Mouse (Mus musculus) ovary, postnatal 14 days (tissue): ENCODE data around the gene Sik3.
A peak's percentile ranks its signal among the peaks of the same experiment; 100 is the strongest.

ENCODE experiments used
- DNase-seq: peaks from one replicate; pipeline ENCODE4 v3.0.0; 2022; ENCODE audit warnings: low spot score

Sik3 gene

DNA sequence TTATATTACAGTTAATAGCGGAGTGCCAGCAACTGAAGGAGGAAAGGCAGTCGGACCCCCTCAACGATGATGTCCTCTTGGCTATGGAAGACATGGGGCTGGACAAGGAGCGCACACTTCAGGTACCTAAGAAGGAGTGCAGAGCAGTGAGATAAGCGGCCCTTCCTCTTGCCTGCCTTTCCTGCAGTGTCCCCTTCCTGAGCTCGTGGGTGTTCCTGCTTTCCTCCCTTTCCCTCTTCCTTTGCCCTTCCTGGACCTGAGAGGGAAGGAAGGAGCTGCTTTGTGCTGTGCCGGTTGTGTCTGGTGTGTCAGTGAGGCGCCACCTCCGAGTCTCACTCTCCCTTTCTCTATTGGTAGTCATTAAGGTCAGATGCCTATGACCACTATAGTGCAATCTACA is 182.2 kb downstream of the Sik3 start:
- no peak for DNase-seq

DNA sequence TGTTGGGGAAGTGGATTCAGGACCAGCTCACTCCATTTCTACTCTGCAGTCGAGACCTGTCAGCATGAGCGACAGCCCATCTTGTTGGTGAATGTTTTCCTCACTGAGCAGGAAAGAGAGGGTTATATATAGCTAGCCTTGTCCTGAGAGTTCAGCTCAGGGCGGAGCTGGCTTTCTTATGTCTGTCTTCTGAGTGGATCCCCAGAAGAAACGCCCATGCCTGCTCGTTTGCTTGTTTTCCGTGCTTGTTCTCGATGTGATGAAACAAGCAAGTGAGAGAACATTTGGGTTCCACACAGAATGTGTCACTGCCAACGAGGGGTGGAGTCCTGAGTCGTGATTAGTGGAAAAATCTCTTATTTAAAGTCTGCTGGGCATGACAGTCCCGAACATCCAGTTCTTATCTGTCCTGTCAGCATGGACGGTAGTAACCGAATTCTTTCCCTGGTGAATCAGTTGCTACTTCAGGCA is 184.1 kb downstream of the Sik3 start:
- DNase-seq = no peak

DNA sequence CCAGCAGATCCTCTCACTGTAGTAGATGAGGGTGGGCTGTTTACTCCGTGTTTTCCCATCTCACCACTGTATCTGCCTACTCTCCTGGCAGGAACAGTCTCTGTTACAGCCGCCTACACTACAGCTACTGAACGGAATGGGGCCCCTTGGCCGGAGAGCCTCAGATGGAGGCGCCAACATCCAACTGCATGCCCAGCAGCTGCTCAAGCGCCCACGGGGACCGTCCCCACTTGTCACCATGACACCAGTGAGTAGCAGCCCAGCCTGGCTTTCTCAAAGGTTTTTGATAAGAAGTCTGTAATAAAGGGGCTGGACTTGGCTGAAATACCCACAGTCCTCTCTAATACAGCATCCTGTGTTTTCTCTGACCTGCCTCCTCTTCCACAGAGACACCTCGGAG is 185.8 kb downstream of the Sik3 start:
- DNase-seq = no peak

DNA sequence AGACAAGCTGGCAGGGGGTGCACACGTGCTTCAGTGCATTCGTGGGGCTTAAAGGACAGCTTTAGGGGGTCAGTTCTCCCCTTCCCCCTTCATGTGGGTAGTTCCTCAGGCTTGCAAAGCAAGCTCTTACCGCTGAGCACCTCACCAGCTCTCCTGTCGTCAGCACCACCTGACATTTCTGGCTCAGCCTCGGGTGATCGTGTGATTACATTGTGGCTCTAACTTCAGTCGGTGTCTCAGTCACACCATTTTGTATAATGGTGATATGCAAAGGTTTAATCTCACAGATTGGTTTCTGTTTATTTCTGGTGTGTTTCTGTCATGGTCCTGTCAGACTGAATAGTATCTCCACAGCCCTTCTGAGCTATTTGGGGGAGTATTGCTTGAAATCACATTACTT is 186.3 kb downstream of the Sik3 start:
- no peak for DNase-seq

DNA sequence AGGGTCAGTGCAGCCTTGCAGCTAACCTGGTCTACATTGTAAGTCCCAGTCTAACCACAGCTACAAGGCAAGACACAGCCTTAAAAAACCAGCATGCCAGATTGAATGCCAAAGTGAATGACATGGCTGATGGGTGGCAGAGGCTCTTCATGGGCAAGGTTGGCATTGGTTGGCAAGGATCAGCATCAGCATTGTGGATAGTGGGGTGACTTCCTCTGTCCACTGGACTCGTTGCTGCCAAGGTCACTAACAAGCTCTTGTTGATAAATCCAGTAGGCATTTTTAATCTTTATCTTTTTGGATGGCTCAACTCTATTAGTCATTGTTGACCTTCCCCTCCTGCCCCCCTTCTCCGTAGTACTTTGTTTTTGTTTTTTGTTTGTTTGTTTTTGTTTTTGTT is 187.0 kb downstream of the Sik3 start:
- no peak for DNase-seq

- DNase-seq = no peak
These were observed 194.3 kb downstream of the Sik3 start for GRCm38 (mm10) chr9:46206834-46207500.

- no peak for DNase-seq
These were observed 194.9 kb downstream of the Sik3 start for GRCm38 (mm10) chr9:46207501-46207869.

- DNase-seq = no peak
These were observed 195.9 kb downstream of the Sik3 start for GRCm38 (mm10) chr9:46208401-46208974.

DNA sequence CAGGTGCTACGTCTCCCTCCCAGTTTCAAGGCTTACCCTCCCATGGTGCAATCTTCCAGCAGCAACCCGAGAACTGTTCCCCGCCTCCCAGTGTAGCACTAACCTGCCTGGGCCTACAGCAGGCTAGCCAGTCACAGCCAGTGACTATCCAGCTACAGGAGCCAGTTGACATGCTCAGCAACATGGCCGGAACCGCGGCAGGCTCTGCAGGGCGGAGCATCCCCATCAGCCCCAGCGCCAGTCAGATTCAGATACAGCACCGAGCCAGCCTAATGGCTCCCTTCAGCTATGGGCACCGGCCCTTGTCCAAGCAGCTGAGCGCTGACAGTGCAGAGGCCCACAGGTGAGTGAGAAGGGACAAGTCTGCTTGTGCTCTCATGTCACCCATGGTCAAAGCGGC is 197.9 kb downstream of the Sik3 start:
- DNase-seq = no peak

- no peak for DNase-seq
These were observed 201.7 kb downstream of the Sik3 start for GRCm38 (mm10) chr9:46214276-46214675.

DNA sequence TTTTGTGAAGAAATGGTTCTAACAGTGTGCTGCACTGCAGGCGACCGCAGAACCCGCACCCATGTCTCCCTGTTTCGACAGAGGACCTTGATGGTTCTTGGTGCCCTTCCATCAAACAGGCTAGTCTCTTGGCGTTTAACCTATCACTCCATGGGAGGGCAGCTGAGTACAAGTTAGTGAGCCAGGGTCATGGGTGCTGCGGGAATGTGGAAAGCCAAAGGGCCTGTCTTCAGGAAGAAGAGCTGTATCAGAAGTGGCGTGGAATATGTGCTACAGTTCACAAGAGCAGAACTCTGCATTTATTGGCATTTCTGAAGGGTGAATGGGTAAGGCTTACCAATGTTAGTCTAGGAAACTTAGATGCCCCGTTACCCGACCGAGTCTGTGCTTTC is 202.3 kb downstream of the Sik3 start:
- no peak for DNase-seq

GRCm38 (mm10) chr9:46215338-46216322 is 203.0 kb downstream of the Sik3 start:
- no peak for DNase-seq

DNA sequence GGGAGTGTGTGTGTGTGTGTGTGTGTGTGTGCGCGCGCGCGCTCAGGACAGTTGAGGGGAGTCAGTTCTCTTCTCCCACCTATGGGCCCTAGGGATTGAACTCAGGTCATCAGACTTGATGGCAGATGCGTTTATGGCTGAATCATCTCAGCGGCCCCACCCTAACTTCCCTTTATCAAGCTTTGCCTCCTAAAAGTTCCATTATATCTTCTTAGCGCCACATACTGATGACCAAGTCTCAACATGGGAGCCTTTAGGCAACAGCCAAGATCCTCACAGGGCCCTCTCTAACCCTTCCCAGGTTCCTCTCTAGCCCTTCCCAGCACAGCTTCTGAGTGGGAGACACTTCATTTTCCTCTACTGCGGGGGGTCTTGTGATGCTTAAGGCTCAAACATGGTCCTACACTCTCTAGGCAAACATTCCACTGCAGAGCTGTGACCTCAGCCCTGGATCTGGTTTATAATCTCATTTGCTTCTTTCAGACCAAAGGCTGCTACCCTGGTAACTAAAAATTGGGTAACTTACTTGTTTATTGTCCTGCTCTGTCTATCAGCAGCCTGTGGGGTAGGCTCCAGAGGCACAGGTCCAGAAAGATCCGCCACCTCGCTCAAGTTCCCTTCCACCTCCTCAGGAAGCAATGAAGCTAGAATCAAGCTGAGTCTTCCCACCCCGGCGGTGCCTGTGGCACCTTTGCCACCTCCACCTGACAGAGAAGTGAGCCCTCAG is 204.3 kb downstream of the Sik3 start:
- DNase-seq = no peak

DNA sequence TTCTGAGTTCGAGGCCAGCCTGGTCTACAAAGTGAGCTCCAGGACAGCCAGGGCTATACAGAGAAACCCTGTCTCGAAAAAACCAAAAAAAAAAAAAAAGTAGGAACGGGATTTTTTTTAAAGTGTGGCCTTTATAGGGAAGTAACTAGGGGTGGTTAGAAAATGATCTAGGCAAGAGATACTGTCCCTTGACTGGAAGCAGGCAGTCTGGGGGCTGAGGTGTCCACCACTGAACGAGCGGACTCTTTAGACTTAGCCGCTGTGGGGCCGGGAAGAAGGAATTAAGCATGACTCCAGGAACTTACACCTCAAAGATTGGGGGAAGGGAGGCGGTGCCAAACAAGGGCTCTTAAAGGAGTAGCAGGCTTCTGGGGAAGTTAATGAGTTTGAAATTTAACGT is 205.6 kb downstream of the Sik3 start:
- no peak for DNase-seq

DNA sequence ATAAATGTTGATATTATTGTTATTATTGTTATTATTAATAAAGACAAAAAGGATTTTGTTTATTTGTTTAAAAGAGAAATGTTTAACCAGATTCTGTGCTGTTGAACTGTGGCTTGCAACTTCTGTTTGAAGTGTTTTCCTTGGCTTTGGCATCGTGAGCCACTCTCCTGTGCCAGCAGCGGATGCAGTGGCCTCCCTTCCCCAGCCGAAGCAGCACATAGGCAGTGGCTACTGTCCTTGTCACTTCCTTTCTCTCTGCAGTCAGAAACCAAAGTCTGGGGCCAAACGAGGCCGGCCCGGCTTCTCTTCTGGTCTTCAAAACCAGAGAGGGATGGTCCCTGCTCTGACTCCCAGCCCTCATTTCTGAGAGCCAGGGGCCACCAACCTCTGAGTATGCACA is 210.5 kb downstream of the Sik3 start:
- no peak for DNase-seq

GRCm38 (mm10) chr9:46224101-46224500 is 211.5 kb downstream of the Sik3 start:
- DNase-seq = no peak

GRCm38 (mm10) chr9:46224945-46225660 is 212.5 kb downstream of the Sik3 start:
- no peak for DNase-seq

- no peak for DNase-seq
These were observed 214.5 kb downstream of the Sik3 start for GRCm38 (mm10) chr9:46227064-46227614.

DNA sequence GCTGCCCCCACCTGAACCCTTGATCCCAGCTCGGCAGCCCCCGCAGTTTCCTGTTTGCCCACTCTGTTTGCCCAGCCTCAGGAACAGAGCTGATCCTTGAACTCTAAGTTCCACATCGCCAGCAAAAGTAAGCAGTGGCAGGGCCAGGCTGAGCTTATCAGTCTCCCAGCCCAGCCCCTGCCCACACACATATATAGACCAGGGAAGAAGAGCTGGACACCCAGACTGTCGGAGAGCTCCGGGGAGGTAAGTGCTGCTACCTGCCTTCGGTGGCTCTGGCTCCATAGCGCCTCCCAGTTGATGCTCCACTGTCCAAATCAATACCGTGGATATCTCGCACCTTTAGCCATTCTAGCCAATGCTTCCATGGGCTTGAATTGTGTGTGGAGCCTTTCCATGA is 215.9 kb downstream of the Sik3 start, which contains the start of gene Apoa1:
Gene Apoa1 (plus strand): TSS at position 90 of the 400 bp plus-strand sequence.
- DNase-seq = no peak

DNA sequence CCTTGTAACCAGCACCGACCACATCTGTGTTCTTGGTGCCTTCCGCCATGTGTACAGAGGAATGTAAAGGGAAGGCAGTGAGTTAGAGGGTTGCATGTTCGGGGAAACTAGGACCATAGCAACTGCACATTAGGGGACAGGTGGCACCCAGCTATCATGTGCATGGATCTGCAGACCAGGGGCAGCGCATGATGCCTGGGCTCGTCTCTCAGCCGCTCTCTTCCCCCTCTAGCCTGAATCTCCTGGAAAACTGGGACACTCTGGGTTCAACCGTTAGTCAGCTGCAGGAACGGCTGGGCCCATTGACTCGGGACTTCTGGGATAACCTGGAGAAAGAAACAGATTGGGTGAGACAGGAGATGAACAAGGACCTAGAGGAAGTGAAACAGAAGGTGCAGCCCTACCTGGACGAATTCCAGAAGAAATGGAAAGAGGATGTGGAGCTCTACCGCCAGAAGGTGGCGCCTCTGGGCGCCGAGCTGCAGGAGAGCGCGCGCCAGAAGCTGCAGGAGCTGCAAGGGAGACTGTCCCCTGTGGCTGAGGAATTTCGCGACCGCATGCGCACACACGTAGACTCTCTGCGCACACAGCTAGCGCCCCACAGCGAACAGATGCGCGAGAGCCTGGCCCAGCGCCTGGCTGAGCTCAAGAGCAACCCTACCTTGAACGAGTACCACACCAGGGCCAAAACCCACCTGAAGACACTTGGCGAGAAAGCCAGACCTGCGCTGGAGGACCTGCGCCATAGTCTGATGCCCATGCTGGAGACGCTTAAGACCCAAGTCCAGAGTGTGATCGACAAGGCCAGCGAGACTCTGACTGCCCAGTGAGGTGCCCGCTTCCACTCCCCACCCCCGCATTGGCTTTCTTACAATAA is 217.2 kb downstream of the Sik3 start:
- DNase-seq = peak; percentile 85
